Mouse (Mus musculus) left cerebral cortex, adult 18-20 months (tissue): ENCODE measurements at regions not wholly inside any gene's neighbourhood (a gene's known extent, or its start where the extent isn't known, plus 50 kb on each side); places are given as distances from the start of the nearest gene placed in this dataset.

Source experiments
- DNase-seq, 2 experiments: peaks; one replicate each; pipeline ENCODE4 v3.0.0; 2021 to 2022; ENCODE audit warnings: low spot score in 2 of 2, mixed read lengths in 1 of 2

DNA sequence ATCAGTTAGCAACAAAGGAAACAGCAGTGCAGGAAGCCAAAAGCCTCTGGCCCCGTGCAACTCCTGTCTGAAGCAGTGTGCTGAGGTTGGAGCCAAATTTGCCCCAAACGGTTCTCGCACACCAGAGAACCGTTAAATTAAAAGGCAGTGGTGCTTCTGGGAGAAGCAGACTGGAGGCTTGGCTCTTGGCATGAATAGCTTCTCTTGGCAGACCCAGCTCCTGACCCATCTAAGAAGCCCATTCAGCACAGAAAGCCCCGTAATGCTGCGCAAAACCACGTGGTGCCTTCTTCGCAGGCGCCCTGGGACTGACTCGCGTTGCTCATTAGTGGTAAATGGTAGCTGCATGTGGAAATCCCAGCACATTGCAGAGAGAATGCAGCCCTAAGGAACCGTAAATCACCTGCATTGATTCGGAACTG is 340.2 kb upstream of the Slc24a2 start:
- DNase-seq, result peak; percentile 4 to 15

DNA sequence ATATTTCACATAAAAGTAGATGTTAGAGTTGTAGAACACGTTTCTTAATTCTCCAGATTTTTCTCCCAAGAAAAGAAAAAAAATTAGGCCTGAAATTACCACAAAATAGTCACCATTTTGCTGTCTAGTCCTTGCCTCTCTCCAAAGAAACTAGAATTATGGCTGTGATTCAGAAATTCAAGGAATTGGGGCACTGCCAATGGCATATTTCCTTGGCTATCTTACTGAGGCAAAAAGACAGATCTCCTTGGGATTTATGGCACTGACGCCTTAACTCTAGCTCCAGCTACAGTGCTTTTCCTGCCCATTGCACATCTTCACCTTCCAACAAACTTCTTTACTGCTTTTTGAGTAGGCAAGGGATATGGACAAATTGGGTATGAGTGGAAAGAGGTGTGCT is 336.3 kb upstream of the Slc24a2 start:
- peak; percentile 11 to 42 for DNase-seq

DNA sequence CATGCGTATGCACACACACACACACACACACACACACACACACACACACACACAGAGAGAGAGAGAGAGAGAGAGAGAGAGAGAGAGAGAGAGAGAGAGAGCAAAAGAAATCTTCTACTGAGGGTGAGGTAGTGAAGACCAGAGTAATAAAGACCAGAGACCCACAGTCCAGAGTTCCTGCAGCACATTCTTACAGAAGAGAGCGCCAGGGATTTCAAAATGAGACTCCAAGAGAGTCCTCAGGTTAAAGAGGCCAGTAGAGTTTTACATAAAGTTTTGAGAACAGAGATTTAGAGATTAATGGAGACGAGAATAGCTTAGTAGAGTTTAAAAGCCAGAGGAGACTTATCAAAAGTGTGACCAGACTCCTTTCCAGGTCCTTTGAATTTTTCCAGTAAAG is 324.6 kb upstream of the Slc24a2 start:
- DNase-seq, result no peak
